Mouse (Mus musculus) ovary, postnatal 14 days (tissue): ENCODE measurements at regions not wholly inside any gene's neighbourhood (a gene's known extent, or its start where the extent isn't known, plus 50 kb on each side); places are given as distances from the start of the nearest gene placed in this dataset.

Experiments
- DNase-seq: peaks from one replicate; pipeline ENCODE4 v3.0.0; 2022; ENCODE audit warnings: low spot score

- no peak for DNase-seq
Measured at GRCm38 (mm10) chr3:51024655-51025054, 199.6 kb upstream of the Noct start.

GRCm38 (mm10) chr3:51031821-51032220 lies 192.4 kb upstream of the Noct start:
- DNase-seq, result no peak

- DNase-seq, result no peak
Measured at GRCm38 (mm10) chr3:51033292-51033691, 191.0 kb upstream of the Noct start.

GRCm38 (mm10) chr3:51036700-51037306 lies 187.4 kb upstream of the Noct start:
- DNase-seq, result no peak

GRCm38 (mm10) chr3:51042223-51042846 lies 181.9 kb upstream of the Noct start:
- no peak for DNase-seq

GRCm38 (mm10) chr3:51048739-51049138 lies 175.5 kb upstream of the Noct start:
- DNase-seq, result no peak

- DNase-seq, result no peak
Measured at GRCm38 (mm10) chr3:51050156-51050555, 174.1 kb upstream of the Noct start.

- no peak for DNase-seq
Measured at GRCm38 (mm10) chr3:51055004-51055403, 169.2 kb upstream of the Noct start.

- no peak for DNase-seq
Measured at GRCm38 (mm10) chr3:51064201-51064600, 160.0 kb upstream of the Noct start.

- no peak for DNase-seq
Measured at GRCm38 (mm10) chr3:51066373-51066772, 157.9 kb upstream of the Noct start.

GRCm38 (mm10) chr3:51072417-51072816 lies 151.8 kb upstream of the Noct start:
- DNase-seq, result no peak

- DNase-seq, result no peak
Measured at GRCm38 (mm10) chr3:51073003-51073679, 151.1 kb upstream of the Noct start.

- DNase-seq, result no peak
Measured at GRCm38 (mm10) chr3:51073743-51074319, 150.4 kb upstream of the Noct start.

- no peak for DNase-seq
Measured at GRCm38 (mm10) chr3:51075219-51075920, 148.9 kb upstream of the Noct start.

GRCm38 (mm10) chr3:51078459-51078858 lies 145.8 kb upstream of the Noct start:
- no peak for DNase-seq

- DNase-seq, result no peak
Measured at GRCm38 (mm10) chr3:51080415-51080814, 143.8 kb upstream of the Noct start.

GRCm38 (mm10) chr3:51080855-51081254 lies 143.4 kb upstream of the Noct start:
- no peak for DNase-seq

- DNase-seq, result no peak
Measured at GRCm38 (mm10) chr3:51082831-51083575, 141.2 kb upstream of the Noct start.

- no peak for DNase-seq
Measured at GRCm38 (mm10) chr3:51083583-51083982, 140.7 kb upstream of the Noct start.

GRCm38 (mm10) chr3:51086441-51086849 lies 137.8 kb upstream of the Noct start:
- no peak for DNase-seq

- DNase-seq, result no peak
Measured at GRCm38 (mm10) chr3:51087076-51087475, 137.2 kb upstream of the Noct start.
